Mouse (Mus musculus) thymus, postnatal 10 days (tissue): ENCODE results near the gene Sec14l2.

Experiments
- DNase-seq, 2 experiments: peaks; one replicate each; pipeline ENCODE4 v3.0.0; 2021; ENCODE audit warnings: low spot score in 2 of 2

The Sec14l2 gene

GRCm38 (mm10) chr11:4098816-4099215 lies 24.4 kb downstream of the Sec14l2 start:
- DNase-seq: no peak

- peak; percentile 16 to 45 for DNase-seq
Measured at GRCm38 (mm10) chr11:4098120-4098519, 25.1 kb downstream of the Sec14l2 start.

- peak; percentile 15 to 24 for DNase-seq
Measured at GRCm38 (mm10) chr11:4097091-4097621, 26.1 kb downstream of the Sec14l2 start.

- DNase-seq: peak; percentile 90 to 92
Measured at GRCm38 (mm10) chr11:4096054-4096984, 26.9 kb downstream of the Sec14l2 start.

- peak; percentile 46 to 66 for DNase-seq
Measured at GRCm38 (mm10) chr11:4095171-4096053, 27.8 kb downstream of the Sec14l2 start, which contains the start of gene Mtfp1. TSS of gene Mtfp1 (minus strand) at chr11:4095445.

GRCm38 (mm10) chr11:4094378-4095170 lies 28.6 kb downstream of the Sec14l2 start:
- DNase-seq: peak; percentile 48 to 67

GRCm38 (mm10) chr11:4093459-4094377 lies 29.5 kb downstream of the Sec14l2 start:
- DNase-seq: no peak

GRCm38 (mm10) chr11:4087267-4087666 lies 35.9 kb downstream of the Sec14l2 start:
- DNase-seq: no peak

GRCm38 (mm10) chr11:4086246-4086645 lies 37.0 kb downstream of the Sec14l2 start:
- no peak for DNase-seq

- peak in 1 of 2 experiments; percentile 69 for DNase-seq
Measured at GRCm38 (mm10) chr11:4083316-4084078, 39.7 kb downstream of the Sec14l2 start.

- DNase-seq: peak in 1 of 2 experiments; percentile 48
Measured at GRCm38 (mm10) chr11:4080219-4080618, 43.0 kb downstream of the Sec14l2 start.

- DNase-seq: no peak
Measured at GRCm38 (mm10) chr11:4078267-4078933, 44.8 kb downstream of the Sec14l2 start.

GRCm38 (mm10) chr11:4076633-4077032 lies 46.6 kb downstream of the Sec14l2 start:
- DNase-seq: peak in 1 of 2 experiments; percentile 60

GRCm38 (mm10) chr11:4069664-4070063 lies 53.6 kb downstream of the Sec14l2 start:
- DNase-seq: no peak

GRCm38 (mm10) chr11:4064627-4065122 lies 58.5 kb downstream of the Sec14l2 start, which contains the start of gene Sec14l3:
TSS of gene Sec14l3 (plus strand) at chr11:4064841.
- DNase-seq: no peak

- DNase-seq: no peak
Measured at GRCm38 (mm10) chr11:4062981-4063380, 60.2 kb downstream of the Sec14l2 start.

- DNase-seq: no peak
Measured at GRCm38 (mm10) chr11:4062523-4062922, 60.7 kb downstream of the Sec14l2 start.

GRCm38 (mm10) chr11:4060866-4061575 lies 62.2 kb downstream of the Sec14l2 start:
- DNase-seq: no peak
